ENCODE assay signal across 8 mouse cellular contexts in the genomic region with DNA sequence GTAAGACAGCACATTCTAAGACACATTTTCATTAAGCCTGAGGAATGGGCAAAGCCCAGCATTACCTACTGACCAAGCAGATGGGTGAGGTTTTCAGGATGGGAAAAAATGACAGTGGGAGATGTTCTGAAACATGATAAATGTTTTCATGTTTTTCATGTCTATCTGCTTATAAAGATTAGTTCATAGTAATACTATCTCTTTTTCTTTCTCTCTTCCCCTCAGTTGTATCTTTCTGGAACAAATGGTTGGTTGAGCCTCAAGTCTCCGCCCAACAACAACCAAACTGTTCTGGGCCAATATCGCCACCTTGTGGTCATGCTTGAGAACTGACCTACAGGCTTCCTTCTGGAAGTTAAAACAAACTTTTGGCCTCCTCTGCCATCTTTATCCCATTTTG. TPM values are rescaled to one million over a fixed set of nuclear protein-coding genes. Genes with fewer than 3 reads are reported as not detected.
A peak's percentile ranks its signal among the peaks of the same experiment; 100 is the strongest.
DNase-seq lines count a peak whose midpoint lies in the region; ATAC-seq and TF ChIP-seq lines count a peak whose summit lies in the region.
"Had no signal": no experiment of that assay in that cellular context is flagged by ENCODE, and none has a peak within 500 bp of the region (broad histone marks: within the 10 kb centered on the region; RNA-seq: fewer than 3 reads in every experiment).

No protein-coding gene starts in this region.

- no peaks in the 10 kb centered on the region for H3K9me3 ChIP-seq in liver, embryonic 13.5 days (replicated peaks)
- H3K9me3 ChIP-seq: heart, embryonic 13.5 days had no signal

- peaks cover 54% of the 10 kb centered on the region for H3K36me3 ChIP-seq in liver, embryonic 13.5 days
- H3K36me3 ChIP-seq: heart, embryonic 13.5 days had no signal

- peaks cover 41% of the 10 kb centered on the region for H3K4me1 ChIP-seq in liver, embryonic 13.5 days (replicated peaks)
- H3K4me1 ChIP-seq: heart, embryonic 13.5 days had no signal

- POLR2A ChIA-PET in Patski (lab: Charles Lee) = interaction anchor here (0.5 kb wide), 1 partner anchor 45 kb away, joined by 3 read pairs; no protein-coding TSS in a partner anchor

- no peak overlapping the region for H3K4me3 ChIP-seq in liver, embryonic 13.5 days (replicated peaks)
- H3K4me3 ChIP-seq: heart, embryonic 13.5 days had no signal

- peaks cover 55% of the 10 kb centered on the region for H3K27me3 ChIP-seq in Patski
- no peaks in the 10 kb centered on the region for H3K27me3 ChIP-seq in liver, embryonic 13.5 days
- H3K27me3 ChIP-seq: heart, embryonic 13.5 days had no signal

- CTCF ChIA-PET in Patski (lab: Charles Lee) = interaction anchor here (1.0 kb wide), 1 partner anchor 46 kb away, joined by 3 read pairs; no protein-coding TSS in a partner anchor

- H3K4me2 ChIP-seq in liver, embryonic 13.5 days = no peak overlapping the region
- H3K4me2 ChIP-seq: heart, embryonic 13.5 days had no signal

- H3K9ac ChIP-seq in liver, embryonic 13.5 days = peak overlapping the region; percentile 37; the same call in 1 of the 2 replicates
- H3K9ac ChIP-seq: heart, embryonic 13.5 days had no signal

- peak overlapping the region; percentile 88 for H3K27ac ChIP-seq in liver, embryonic 13.5 days
- H3K27ac ChIP-seq: heart, embryonic 13.5 days had no signal

- peak; percentile 75 for TF ChIP-seq CTCF in Patski (IDR thresholded peaks at IDR 0.05)

- peak; percentile 25 to 28 for DNase-seq in layer of hippocampus, postnatal 10 days (ENCODE audit: low spot score in 2 of 2)
- no peak for DNase-seq in layer of hippocampus, adult 8-10 months (ENCODE audit: low spot score in 2 of 2)
- no peak for DNase-seq in Patski (ENCODE audit: low read depth, low spot score)
- DNase-seq in embryo, embryonic 10.5 days (ENCODE audit: low spot score) = peak; percentile 66
- DNase-seq in liver, embryonic 13.5 days = peak; percentile 72
- peak; percentile 56 to 67 for DNase-seq in spleen, adult 18-20 months
- no peak for DNase-seq in frontal cortex, postnatal 10 days (ENCODE audit: low spot score in 2 of 2)

- in situ Hi-C loops in Patski (cut with MboI; ENCODE audit: low pct_unique_long_range_greater_than_20kb) = no loop called here

- WGBS in liver, embryonic 13.5 days (ENCODE audit: insufficient replicate concordance) = 7% methylated on average over 2 of the region's 2 CpGs

- no peak for ATAC-seq in Patski
- peak; percentile 80 for ATAC-seq in liver, embryonic 13.5 days (ENCODE audit: low read depth)

RNA-seq across cellular contexts. Expression of gene Ikzf1, which starts 57.8 kb away (rescaled TPM):
- total RNA-seq in layer of hippocampus, postnatal 10 days (2021) = 1 to 10 TPM; 2.7 to 3.4 TPM
- 10 to 100 TPM in 2 of 4 experiments, 1 to 10 TPM in 2; 1.5 to 10.9 (median 6.8) TPM for total RNA-seq in layer of hippocampus, adult 8-10 months (2022)
- polyA plus RNA-seq in Patski (2021) = not detected
- 28.3 and 44.6 TPM in 2 replicates for polyA plus RNA-seq in liver, embryonic 13.5 days (2015; fragmentation: Nextera tagmentation; extraction: Ambion mirVana)

Comparison
In these comparisons a context has a peak if more than half of its experiments do, and no peak if none do; other contexts are left out.
1. DNase-seq: peak in layer of hippocampus, postnatal 10 days (2 of 2), embryo, embryonic 10.5 days (single experiment), liver, embryonic 13.5 days (single experiment) and spleen, adult 18-20 months (2 of 2); none in layer of hippocampus, adult 8-10 months (0 of 2), Patski (single experiment) and frontal cortex, postnatal 10 days (0 of 2).